Mouse (Mus musculus) inflammation-experienced regulatory T-cells, adult 16 weeks (primary cell): ENCODE data around the gene Atp11b. TPM values are rescaled to one million over a fixed set of nuclear protein-coding genes. Genes with fewer than 3 reads are reported as not detected.

Experiments used
- polyA plus RNA-seq: library from polyadenylated mRNA; unstranded; fragments of 100-300 nt; shearing (Covaris generic); gene quantifications from one replicate; pipeline ENCODE4 v1.2.1, GENCODE M21; 2017

Gene Atp11b
- polyA plus RNA-seq, result 188 TPM

DNA sequence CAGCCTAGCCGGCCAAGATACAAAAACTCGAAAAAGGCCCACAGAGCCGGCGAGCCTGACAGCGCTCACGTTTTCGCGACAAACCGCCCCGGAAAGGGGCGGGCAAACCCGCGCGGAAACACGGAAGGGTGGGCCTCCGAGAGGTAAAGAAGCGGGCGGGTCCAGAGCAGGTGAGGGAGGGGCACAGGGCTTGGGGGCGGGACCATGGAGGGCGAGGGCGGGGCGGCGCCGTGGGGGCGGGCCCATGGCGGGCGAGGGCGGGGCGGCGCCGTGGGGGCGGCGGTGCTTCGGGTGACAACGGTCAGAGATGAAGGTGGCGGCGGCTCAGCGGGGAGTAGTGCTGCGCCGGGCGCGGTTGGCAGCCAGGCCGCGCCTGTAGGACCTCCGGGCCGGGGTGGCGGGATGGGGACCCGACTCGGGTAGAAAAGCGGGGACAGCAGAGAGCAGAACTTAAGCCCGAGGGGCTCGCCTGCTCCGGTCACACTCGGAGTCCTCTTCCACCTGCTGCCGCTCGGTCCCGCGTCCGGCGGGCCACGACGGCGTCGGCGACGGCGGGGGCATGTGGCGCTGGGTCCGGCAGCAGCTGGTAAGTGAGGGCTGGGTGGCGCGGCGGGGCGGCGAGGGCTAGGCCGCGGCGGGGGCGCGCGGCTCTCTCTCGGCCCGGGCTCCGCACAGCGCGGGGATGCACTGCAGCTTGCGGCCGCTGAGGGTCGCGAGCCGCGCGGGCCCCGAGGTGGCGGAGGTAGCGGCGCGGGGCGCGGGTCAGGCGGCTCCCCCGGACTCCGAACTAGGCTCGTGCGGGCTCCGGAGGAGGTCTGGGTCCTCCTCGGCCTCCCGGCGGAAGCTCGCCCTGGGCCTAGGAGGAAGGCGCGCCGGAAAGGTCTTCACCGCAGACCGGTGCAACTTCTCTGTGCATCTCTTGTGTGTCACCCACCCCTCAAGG lies at the start of gene Atp11b:
TSS of gene Atp11b (plus strand) at position 282 of the 943 bp plus-strand sequence.

Other genes starting within 250 kb of the Atp11b start
- gene Dcun1d1, start 183.3 kb downstream of the Atp11b start, polyA plus RNA-seq, result 83.1 TPM
- 38.2 TPM for gene Mccc1, start 246.6 kb downstream of the Atp11b start, polyA plus RNA-seq